Mouse (Mus musculus) brain, embryonic 18.5 days (tissue): ENCODE results near the gene Mansc1.

Experiments used
- DNase-seq: peaks from one replicate; pipeline ENCODE4 v3.0.0-alpha.2; 2012; ENCODE audit warnings: low read depth, low spot score

Gene Mansc1

GRCm38 (mm10) chr6:134601130-134601529 lies 31.2 kb downstream of the Mansc1 start:
- no peak for DNase-seq

GRCm38 (mm10) chr6:134599239-134599638 lies 33.0 kb downstream of the Mansc1 start:
- DNase-seq = no peak

- no peak for DNase-seq
Observed at GRCm38 (mm10) chr6:134597651-134598229, 34.5 kb downstream of the Mansc1 start.

- no peak for DNase-seq
Observed at GRCm38 (mm10) chr6:134594569-134595442, 37.5 kb downstream of the Mansc1 start.

- no peak for DNase-seq
Observed at GRCm38 (mm10) chr6:134591614-134592013, 40.7 kb downstream of the Mansc1 start.

GRCm38 (mm10) chr6:134586241-134586640 lies 46.0 kb downstream of the Mansc1 start:
- no peak for DNase-seq

- DNase-seq = no peak
Observed at GRCm38 (mm10) chr6:134584616-134585015, 47.7 kb downstream of the Mansc1 start.

- DNase-seq = no peak
Observed at GRCm38 (mm10) chr6:134582110-134582509, 50.2 kb downstream of the Mansc1 start.

GRCm38 (mm10) chr6:134579506-134579905 lies 52.8 kb downstream of the Mansc1 start:
- no peak for DNase-seq

- no peak for DNase-seq
Observed at GRCm38 (mm10) chr6:134578039-134578438, 54.2 kb downstream of the Mansc1 start.

- no peak for DNase-seq
Observed at GRCm38 (mm10) chr6:134575288-134575741, 57.0 kb downstream of the Mansc1 start.

- no peak for DNase-seq
Observed at GRCm38 (mm10) chr6:134567986-134568556, 64.2 kb downstream of the Mansc1 start.

GRCm38 (mm10) chr6:134566818-134567485 lies 65.3 kb downstream of the Mansc1 start, which contains the start of gene Lrp6:
Gene Lrp6 (minus strand): TSS chr6:134566965.
- peak; percentile 74 for DNase-seq

GRCm38 (mm10) chr6:134566248-134566817 lies 66.0 kb downstream of the Mansc1 start:
- DNase-seq = no peak

- DNase-seq = no peak
Observed at GRCm38 (mm10) chr6:134565606-134566247, 66.6 kb downstream of the Mansc1 start.

- DNase-seq = no peak
Observed at GRCm38 (mm10) chr6:134564539-134564938, 67.7 kb downstream of the Mansc1 start.

- no peak for DNase-seq
Observed at GRCm38 (mm10) chr6:134559635-134560034, 72.7 kb downstream of the Mansc1 start.
